In the genomic region with DNA sequence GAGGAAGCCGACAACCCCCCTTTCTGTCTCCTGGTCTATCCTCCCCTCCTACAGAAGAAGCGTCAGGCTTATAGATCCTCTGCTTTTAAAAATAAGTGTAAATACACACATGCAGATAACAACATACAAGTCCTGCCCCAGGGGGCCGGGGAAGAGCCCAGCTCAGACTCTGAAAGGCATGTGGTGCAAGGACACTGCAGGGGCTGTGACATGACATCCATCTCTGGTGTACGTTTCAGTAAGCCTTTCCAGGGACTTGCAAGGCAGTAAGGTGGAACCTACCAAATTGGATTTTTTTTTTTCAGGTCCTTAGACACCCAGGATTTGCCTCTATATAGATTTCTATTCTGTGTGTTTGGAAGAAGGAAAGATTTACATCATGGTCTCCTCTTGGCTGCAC, we compare ENCODE assay signal across 8 mouse cellular contexts. TPM values are rescaled to one million over a fixed set of nuclear protein-coding genes. Genes with fewer than 3 reads are reported as not detected.
DNase-seq lines count a peak whose midpoint lies in the region; ATAC-seq and TF ChIP-seq lines count a peak whose summit lies in the region.

No protein-coding gene starts in this region.

- H3K79me2 ChIP-seq in myocyte (ENCODE audit: control insufficient read depth, insufficient read depth): no peaks in the 10 kb centered on the region

- no peak overlapping the region for H3ac ChIP-seq in myocyte (ENCODE audit: control insufficient read depth, insufficient read length)

- H3K27me3 ChIP-seq in kidney, embryonic 14.5 days (ENCODE audit: control insufficient read depth, insufficient read depth, low read length): no peaks in the 10 kb centered on the region
- no peaks in the 10 kb centered on the region for H3K27me3 ChIP-seq in embryonic facial prominence, embryonic 12.5 days
- H3K27me3 ChIP-seq in hindbrain, embryonic 14.5 days (ENCODE audit: control insufficient read depth, insufficient read depth, low read length): no peaks in the 10 kb centered on the region
- no peaks in the 10 kb centered on the region for H3K27me3 ChIP-seq in myocyte (ENCODE audit: control insufficient read depth, insufficient read depth, insufficient read length)

- H3K9me3 ChIP-seq in kidney, embryonic 14.5 days (ENCODE audit: control insufficient read depth, low read length): no peaks in the 10 kb centered on the region
- H3K9me3 ChIP-seq in embryonic facial prominence, embryonic 12.5 days: 0 out of 2 replicates have a peak, but pooled peaks cover 2% of the 10 kb centered on the region
- no peaks in the 10 kb centered on the region for H3K9me3 ChIP-seq in hindbrain, embryonic 14.5 days (ENCODE audit: control insufficient read depth, low read length)

- TF ChIP-seq POLR2A in myocyte (IDR thresholded peaks at IDR 0.05; ENCODE audit: insufficient read length, low read depth): no peak

- peak overlapping the region; percentile 69; the same call in 1 of the 2 replicates for H3K27ac ChIP-seq in kidney, embryonic 14.5 days (ENCODE audit: low read depth, low read length)
- peak overlapping the region; percentile 58 for H3K27ac ChIP-seq in embryonic facial prominence, embryonic 12.5 days
- H3K27ac ChIP-seq in hindbrain, embryonic 14.5 days: peak overlapping the region; percentile 96

- H3K9ac ChIP-seq in kidney, embryonic 14.5 days (ENCODE audit: low read depth, low read length): peak overlapping the region; percentile 28
- H3K9ac ChIP-seq in embryonic facial prominence, embryonic 12.5 days: peak overlapping the region; percentile 48
- H3K9ac ChIP-seq in hindbrain, embryonic 14.5 days: peak overlapping the region; percentile 45

- no peak overlapping the region for H3K4me3 ChIP-seq in kidney, embryonic 14.5 days (ENCODE audit: low read length)
- no peak overlapping the region for H3K4me3 ChIP-seq in embryonic facial prominence, embryonic 12.5 days
- H3K4me3 ChIP-seq in hindbrain, embryonic 14.5 days (replicated peaks; ENCODE audit: low read length): no peak overlapping the region
- H3K4me3 ChIP-seq in myocyte: no peak overlapping the region

- peaks cover 7% of the 10 kb centered on the region; the same call in 1 of the 2 replicates for H3K4me1 ChIP-seq in kidney, embryonic 14.5 days (ENCODE audit: control insufficient read depth, insufficient read depth, low read length)
- H3K4me1 ChIP-seq in embryonic facial prominence, embryonic 12.5 days: peaks cover 8% of the 10 kb centered on the region; the same call in 1 of the 2 replicates
- peaks cover 12% of the 10 kb centered on the region for H3K4me1 ChIP-seq in hindbrain, embryonic 14.5 days (replicated peaks; ENCODE audit: control insufficient read depth, insufficient read depth, low read length)

- WGBS in kidney, embryonic 14.5 days: 50% methylated on average over 4 of the region's 4 CpGs
- 57% methylated on average over 4 of the region's 4 CpGs for WGBS in embryonic facial prominence, embryonic 12.5 days
- WGBS in hindbrain, embryonic 14.5 days: 25% methylated on average over 4 of the region's 4 CpGs

- DNase-seq in kidney, adult 8-10 months: no peak
- peak; percentile 35 for DNase-seq in hindbrain, embryonic 14.5 days (ENCODE audit: low spot score)
- DNase-seq in right cerebral cortex, postnatal 14 days: no peak
- DNase-seq in layer of hippocampus, adult 11-12 months (ENCODE audit: low spot score): no peak
- no peak for DNase-seq in adrenal gland, adult 8-10 months

- ATAC-seq in kidney, embryonic 14.5 days (ENCODE audit: low FRiP score, low TSS enrichment): no peak
- no peak for ATAC-seq in embryonic facial prominence, embryonic 12.5 days (ENCODE audit: insufficient number of reproducible peaks, insufficient read depth, low FRiP score, low TSS enrichment)
- no peak for ATAC-seq in hindbrain, embryonic 14.5 days (ENCODE audit: low FRiP score)

- no peak overlapping the region; the same call in 1 of the 2 replicates for H3K4me2 ChIP-seq in kidney, embryonic 14.5 days (replicated peaks; ENCODE audit: low read depth, low read length)
- H3K4me2 ChIP-seq in embryonic facial prominence, embryonic 12.5 days (replicated peaks): no peak overlapping the region
- H3K4me2 ChIP-seq in hindbrain, embryonic 14.5 days (replicated peaks): no peak overlapping the region
- no peak overlapping the region for H3K4me2 ChIP-seq in myocyte (ENCODE audit: low read depth)

- H3K36me3 ChIP-seq in kidney, embryonic 14.5 days (ENCODE audit: control insufficient read depth, insufficient read depth, low read length): peaks cover 35% of the 10 kb centered on the region
- peaks cover 31% of the 10 kb centered on the region for H3K36me3 ChIP-seq in embryonic facial prominence, embryonic 12.5 days
- H3K36me3 ChIP-seq in hindbrain, embryonic 14.5 days (replicated peaks; ENCODE audit: control insufficient read depth, insufficient read depth): peaks cover 38% of the 10 kb centered on the region
- peaks cover 37% of the 10 kb centered on the region for H3K36me3 ChIP-seq in myocyte (ENCODE audit: control insufficient read depth, insufficient read depth)

TF ChIP-seq in myocyte, 11 proteins besides CTCF, POLR2A, EP300 and RAD21:
- TF ChIP-seq POLR2AphosphoS2 (IDR thresholded peaks at IDR 0.05; ENCODE audit: insufficient read length, low read depth) (peak; percentile 47), REST (IDR thresholded peaks at IDR 0.05; ENCODE audit: insufficient read depth, insufficient read length) (no peak), MYOG (IDR thresholded peaks at IDR 0.05; ENCODE audit: control insufficient read depth in 1 of 3, insufficient read depth in 1 of 3, insufficient read length in 2 of 3, low read depth in 2 of 3) (no peak)

RNA-seq across cellular contexts. Expression of gene Rps24, which starts 14.3 kb away (rescaled TPM):
- polyA plus RNA-seq in kidney, embryonic 14.5 days (2014; fragmentation: Nextera tagmentation; extraction: Ambion mirVana): 1,338 and 1,904 TPM in 2 replicates
- polyA plus RNA-seq in embryonic facial prominence, embryonic 12.5 days (2016; fragmentation: Nextera tagmentation; extraction: Ambion mirVana): 1,139 and 1,150 TPM in 2 replicates
- 703 and 824 TPM in 2 replicates for polyA plus RNA-seq in hindbrain, embryonic 14.5 days (2014; fragmentation: Nextera tagmentation; extraction: Ambion mirVana)
- 2,340 TPM for polyA plus RNA-seq in myocyte (2012; fragmentation: generic; extraction: Trizol)
- 1,000 to 10,000 TPM; 1,357 to 1,834 (median 1,655) TPM for total RNA-seq in adrenal gland, adult 8-10 months (2022)

RNA-seq across cellular contexts. Expression of gene Polr3a, which starts 14.4 kb away (rescaled TPM):
- polyA plus RNA-seq in kidney, embryonic 14.5 days (2014; fragmentation: Nextera tagmentation; extraction: Ambion mirVana): 17.0 and 18.3 TPM in 2 replicates
- polyA plus RNA-seq in embryonic facial prominence, embryonic 12.5 days (2016; fragmentation: Nextera tagmentation; extraction: Ambion mirVana): 22.2 and 24.9 TPM in 2 replicates
- 17.7 and 18.6 TPM in 2 replicates for polyA plus RNA-seq in hindbrain, embryonic 14.5 days (2014; fragmentation: Nextera tagmentation; extraction: Ambion mirVana)
- 11.5 TPM for polyA plus RNA-seq in myocyte (2012; fragmentation: generic; extraction: Trizol)
- total RNA-seq in adrenal gland, adult 8-10 months (2022): 10 to 100 TPM; 18.7 to 27.7 (median 24.1) TPM
